In the genomic region with DNA sequence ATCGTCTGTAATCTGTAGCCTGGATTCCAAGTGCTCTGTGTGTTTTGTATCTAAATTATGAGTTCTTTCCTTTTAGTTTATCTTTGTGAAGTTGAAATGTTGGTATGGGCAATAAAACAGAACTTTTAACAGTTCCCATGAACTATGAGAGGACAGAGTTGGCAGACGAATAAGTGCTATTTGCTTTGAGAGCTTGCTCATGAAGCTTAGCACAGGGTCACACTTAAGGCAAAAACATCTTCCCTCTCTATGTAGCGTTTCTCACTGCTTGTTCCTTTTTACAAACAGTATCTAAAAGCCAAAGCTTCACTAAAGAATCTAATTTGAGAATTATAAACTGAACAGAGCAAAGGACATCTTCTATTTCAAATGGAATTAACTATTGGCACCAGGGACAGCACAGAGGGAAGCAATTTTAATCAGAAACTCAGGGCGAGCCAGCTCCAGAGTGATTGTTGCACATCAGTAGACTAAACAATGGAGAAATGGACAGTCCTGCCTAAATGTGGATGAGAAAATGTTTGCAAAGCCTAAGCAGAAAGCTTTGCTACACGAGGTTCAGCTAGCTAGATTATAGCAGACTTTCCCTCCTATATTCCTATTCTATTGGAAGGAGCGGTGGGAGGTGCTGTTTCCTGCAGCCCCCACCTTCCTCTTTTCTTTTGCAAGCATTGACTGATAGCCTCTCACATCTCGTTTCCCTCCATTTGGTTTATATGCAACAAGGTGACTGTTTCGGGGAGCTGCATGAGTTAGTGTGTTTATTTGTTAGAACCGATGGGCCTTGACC, we compare ENCODE assay signal across 11 mouse cellular contexts.
A peak's percentile ranks its signal among the peaks of the same experiment; 100 is the strongest.
DNase-seq lines count a peak whose midpoint lies in the region; ATAC-seq and TF ChIP-seq lines count a peak whose summit lies in the region.
"Had no signal": no experiment of that assay in that cellular context is flagged by ENCODE, and none has a peak within 500 bp of the region (broad histone marks: within the 10 kb centered on the region; RNA-seq: fewer than 3 reads in every experiment).

No protein-coding gene starts in this region.

- H3K4me2 ChIP-seq in hindbrain, embryonic 13.5 days: no peak overlapping the region
- H3K4me2 ChIP-seq in hindbrain, embryonic 11.5 days (replicated peaks; ENCODE audit: low read depth, low read length): no peak overlapping the region
- no peak overlapping the region for H3K4me2 ChIP-seq in embryonic facial prominence, embryonic 15.5 days (replicated peaks)

- 0 out of 2 replicates have a peak, but pooled peaks have one; percentile 54 for ATAC-seq in hindbrain, embryonic 13.5 days (ENCODE audit: low FRiP score)
- ATAC-seq in hindbrain, embryonic 11.5 days (ENCODE audit: low FRiP score): no peak
- ATAC-seq in embryonic facial prominence, embryonic 15.5 days (ENCODE audit: insufficient number of reproducible peaks, low FRiP score, low TSS enrichment, low read depth): no peak
- no peak for ATAC-seq in monocyte, adult 5-6 weeks (replicated peaks; ENCODE audit: insufficient number of reproducible peaks, low FRiP score, low TSS enrichment, poor library complexity, severe bottlenecking)

- H3K27ac ChIP-seq in hindbrain, embryonic 13.5 days: peak overlapping the region; percentile 65; the same call in 1 of the 2 replicates
- H3K27ac ChIP-seq in hindbrain, embryonic 11.5 days (ENCODE audit: low read depth, low read length): no peak overlapping the region
- H3K27ac ChIP-seq in embryonic facial prominence, embryonic 15.5 days (replicated peaks): peak overlapping the region; percentile 28; the same call in 1 of the 2 replicates

- H3K4me3 ChIP-seq in hindbrain, embryonic 13.5 days: no peak overlapping the region
- no peak overlapping the region for H3K4me3 ChIP-seq in hindbrain, embryonic 11.5 days (ENCODE audit: low read depth, low read length)
- no peak overlapping the region for H3K4me3 ChIP-seq in embryonic facial prominence, embryonic 15.5 days (replicated peaks)

- peaks cover 9% of the 10 kb centered on the region; the same call in 1 of the 2 replicates for H3K4me1 ChIP-seq in hindbrain, embryonic 13.5 days (replicated peaks)
- no peaks in the 10 kb centered on the region for H3K4me1 ChIP-seq in hindbrain, embryonic 11.5 days (replicated peaks; ENCODE audit: control insufficient read depth, insufficient read depth, low read length)
- H3K4me1 ChIP-seq in embryonic facial prominence, embryonic 15.5 days: no peaks in the 10 kb centered on the region

- H3K27me3 ChIP-seq in hindbrain, embryonic 13.5 days: no peaks in the 10 kb centered on the region
- no peaks in the 10 kb centered on the region for H3K27me3 ChIP-seq in hindbrain, embryonic 11.5 days (ENCODE audit: control insufficient read depth, insufficient read depth, low read length)
- no peaks in the 10 kb centered on the region for H3K27me3 ChIP-seq in embryonic facial prominence, embryonic 15.5 days

- no peaks in the 10 kb centered on the region for H3K36me3 ChIP-seq in hindbrain, embryonic 13.5 days
- no peaks in the 10 kb centered on the region for H3K36me3 ChIP-seq in hindbrain, embryonic 11.5 days (ENCODE audit: control insufficient read depth, insufficient read depth, low read length)
- H3K36me3 ChIP-seq in embryonic facial prominence, embryonic 15.5 days: no peaks in the 10 kb centered on the region

- 65% methylated on average over 9 of the region's 9 CpGs for WGBS in hindbrain, embryonic 13.5 days
- 79% methylated on average over 9 of the region's 9 CpGs for WGBS in hindbrain, embryonic 11.5 days
- 64% methylated on average over 9 of the region's 9 CpGs for WGBS in embryonic facial prominence, embryonic 15.5 days

- no peak for TF ChIP-seq CTCF in brain, embryonic 14.5 days (IDR thresholded peaks at IDR 0.05; ENCODE audit: borderline replicate concordance, extremely low read depth, insufficient read depth, insufficient read length)

- H3K9me3 ChIP-seq in hindbrain, embryonic 13.5 days: no peaks in the 10 kb centered on the region
- no peaks in the 10 kb centered on the region for H3K9me3 ChIP-seq in hindbrain, embryonic 11.5 days (ENCODE audit: control insufficient read depth, low read length)
- H3K9me3 ChIP-seq in embryonic facial prominence, embryonic 15.5 days (replicated peaks): no peaks in the 10 kb centered on the region

- no peak for TF ChIP-seq POLR2A in brain, embryonic 14.5 days (IDR thresholded peaks at IDR 0.05; ENCODE audit: borderline replicate concordance, extremely low read depth, insufficient read depth, insufficient read length, poor library complexity, severe bottlenecking)

- H3K9ac ChIP-seq in hindbrain, embryonic 13.5 days: no peak overlapping the region
- no peak overlapping the region for H3K9ac ChIP-seq in hindbrain, embryonic 11.5 days (ENCODE audit: low read depth, low read length)
- no peak overlapping the region for H3K9ac ChIP-seq in embryonic facial prominence, embryonic 15.5 days

- DNase-seq in hindbrain, embryonic 11.5 days (ENCODE audit: low spot score): no peak
- peak; percentile 14 for DNase-seq in brain, embryonic 14.5 days (ENCODE audit: low read depth)
- DNase-seq in lung, postnatal 36 days: peak; percentile 12
- DNase-seq in right cerebral cortex, postnatal 25 days: no peak
- DNase-seq: adrenal gland, postnatal 36 days; cerebellum, adult 11-12 months; kidney, postnatal 25 days; layer of hippocampus, postnatal 36 days had no signal

Comparison
In these comparisons a context has a peak if more than half of its experiments do, and no peak if none do; other contexts are left out.
1. DNase-seq: peak in brain, embryonic 14.5 days (single experiment) and lung, postnatal 36 days (single experiment); none in hindbrain, embryonic 11.5 days (single experiment) and right cerebral cortex, postnatal 25 days (single experiment).